Mouse (Mus musculus): ENCODE measurements at regions not wholly inside any gene's neighbourhood (a gene's known extent, or its start where the extent isn't known, plus 50 kb on each side); places are given as distances from the start of the nearest gene placed in this dataset.

- Histone ChIP-seq H3K4me3 (ENCODE audit: low read depth, low read length) (no peak overlapping the region), H3K36me3 (ENCODE audit: control insufficient read depth, insufficient read depth) (no peaks in the 10 kb centered on the region), H3K27me3 (replicated peaks; ENCODE audit: control insufficient read depth, insufficient read depth, low read length) (no peaks in the 10 kb centered on the region), H3K4me1 (replicated peaks; ENCODE audit: control insufficient read depth, insufficient read depth, low read length) (no peaks in the 10 kb centered on the region), H3K9me3 (ENCODE audit: control insufficient read depth) (no peaks in the 10 kb centered on the region), H3K9ac (ENCODE audit: low read depth, low read length) (no peak overlapping the region), H3K4me2 (replicated peaks; ENCODE audit: low read depth) (no peak overlapping the region), H3K27ac (ENCODE audit: low read depth, low read length) (no peak overlapping the region)
- 76% methylated on average over 9 of the region's 9 CpGs for WGBS
- no peak for ATAC-seq
- TF ChIP-seq CTCF (IDR thresholded peaks at IDR 0.05; ENCODE audit: low read depth), result no peak
Observed at GRCm38 (mm10) chr12:17084499-17085208, 73.1 kb upstream of the 2410004P03Rik start.

- ATAC-seq, result no peak
- no peak overlapping the region for H3K4me3 ChIP-seq (ENCODE audit: low read depth, low read length)
- no peak overlapping the region for H3K9ac ChIP-seq (ENCODE audit: low read depth, low read length)
- H3K27me3 ChIP-seq (replicated peaks; ENCODE audit: control insufficient read depth, insufficient read depth, low read length), result no peaks in the 10 kb centered on the region
- 87% methylated on average over 15 of the region's 15 CpGs for WGBS
- H3K4me2 ChIP-seq (replicated peaks; ENCODE audit: low read depth), result no peak overlapping the region
- H3K27ac ChIP-seq (ENCODE audit: low read depth, low read length), result no peak overlapping the region
- no peaks in the 10 kb centered on the region for H3K36me3 ChIP-seq (ENCODE audit: control insufficient read depth, insufficient read depth)
- no peak for TF ChIP-seq CTCF (IDR thresholded peaks at IDR 0.05; ENCODE audit: low read depth)
- no peaks in the 10 kb centered on the region for H3K9me3 ChIP-seq (ENCODE audit: control insufficient read depth)
- H3K4me1 ChIP-seq (replicated peaks; ENCODE audit: control insufficient read depth, insufficient read depth, low read length), result no peaks in the 10 kb centered on the region
Observed at GRCm38 (mm10) chr12:17071691-17072454, 60.3 kb upstream of the 2410004P03Rik start.

GRCm38 (mm10) chr12:17069808-17070207, 58.3 kb upstream of the 2410004P03Rik start:
- Histone ChIP-seq H3K4me3 (ENCODE audit: low read depth, low read length) (no peak overlapping the region), H3K4me1 (replicated peaks; ENCODE audit: control insufficient read depth, insufficient read depth, low read length) (no peaks in the 10 kb centered on the region), H3K36me3 (ENCODE audit: control insufficient read depth, insufficient read depth) (no peaks in the 10 kb centered on the region), H3K9me3 (ENCODE audit: control insufficient read depth) (no peaks in the 10 kb centered on the region), H3K4me2 (replicated peaks; ENCODE audit: low read depth) (no peak overlapping the region), H3K9ac (ENCODE audit: low read depth, low read length) (no peak overlapping the region), H3K27ac (ENCODE audit: low read depth, low read length) (no peak overlapping the region), H3K27me3 (replicated peaks; ENCODE audit: control insufficient read depth, insufficient read depth, low read length) (no peaks in the 10 kb centered on the region)
- no peak for TF ChIP-seq CTCF (IDR thresholded peaks at IDR 0.05; ENCODE audit: low read depth)
- no peak for ATAC-seq
- 79% methylated on average over 9 of the region's 9 CpGs for WGBS

- no peak for TF ChIP-seq CTCF (IDR thresholded peaks at IDR 0.05; ENCODE audit: low read depth)
- H3K4me1 ChIP-seq (replicated peaks; ENCODE audit: control insufficient read depth, insufficient read depth, low read length), result no peaks in the 10 kb centered on the region
- H3K4me2 ChIP-seq (replicated peaks; ENCODE audit: low read depth), result no peak overlapping the region
- no peak overlapping the region for H3K27ac ChIP-seq (ENCODE audit: low read depth, low read length)
- H3K4me3 ChIP-seq (ENCODE audit: low read depth, low read length), result no peak overlapping the region
- no peak for ATAC-seq
- H3K9me3 ChIP-seq (ENCODE audit: control insufficient read depth), result no peaks in the 10 kb centered on the region
- H3K27me3 ChIP-seq (replicated peaks; ENCODE audit: control insufficient read depth, insufficient read depth, low read length), result no peaks in the 10 kb centered on the region
- WGBS, result 82% methylated on average over 5 of the region's 5 CpGs
- no peaks in the 10 kb centered on the region for H3K36me3 ChIP-seq (ENCODE audit: control insufficient read depth, insufficient read depth)
- no peak overlapping the region for H3K9ac ChIP-seq (ENCODE audit: low read depth, low read length)
Observed at GRCm38 (mm10) chr12:17069161-17069560, 57.6 kb upstream of the 2410004P03Rik start.

GRCm38 (mm10) chr12:17063920-17064319, 52.4 kb upstream of the 2410004P03Rik start:
- H3K4me3 ChIP-seq (ENCODE audit: low read depth, low read length), result no peak overlapping the region
- H3K4me2 ChIP-seq (replicated peaks; ENCODE audit: low read depth), result no peak overlapping the region
- H3K9ac ChIP-seq (ENCODE audit: low read depth, low read length), result no peak overlapping the region
- TF ChIP-seq CTCF (IDR thresholded peaks at IDR 0.05; ENCODE audit: low read depth), result no peak
- no peaks in the 10 kb centered on the region for H3K27me3 ChIP-seq (replicated peaks; ENCODE audit: control insufficient read depth, insufficient read depth, low read length)
- no peak overlapping the region for H3K27ac ChIP-seq (ENCODE audit: low read depth, low read length)
- WGBS, result 44% methylated on average over 5 of the region's 5 CpGs
- H3K36me3 ChIP-seq (ENCODE audit: control insufficient read depth, insufficient read depth), result no peaks in the 10 kb centered on the region
- no peaks in the 10 kb centered on the region for H3K4me1 ChIP-seq (replicated peaks; ENCODE audit: control insufficient read depth, insufficient read depth, low read length)
- H3K9me3 ChIP-seq (ENCODE audit: control insufficient read depth), result no peaks in the 10 kb centered on the region
- ATAC-seq, result no peak
